Comparison of ENCODE assay signal across 8 mouse cellular contexts in genomic region chr6:108454979-108455836, GRCm38 (mm10).
DNase-seq lines count a peak whose midpoint lies in the region; ATAC-seq and TF ChIP-seq lines count a peak whose summit lies in the region.

No protein-coding gene starts in this region.

- TF ChIP-seq POLR2A in cerebellum, adult 2 months (IDR thresholded peaks at IDR 0.05; ENCODE audit: borderline replicate concordance, insufficient read depth, low read length) = no peak

- H3K9ac ChIP-seq in intestine, postnatal 0 days (ENCODE audit: low read depth, low read length) = no peak overlapping the region
- no peak overlapping the region for H3K9ac ChIP-seq in intestine, embryonic 15.5 days
- no peak overlapping the region for H3K9ac ChIP-seq in midbrain, embryonic 11.5 days (ENCODE audit: low read length)

- ATAC-seq in cerebellum, adult (ENCODE audit: insufficient number of reproducible peaks, low FRiP score, low TSS enrichment) = no peak
- ATAC-seq in intestine, postnatal 0 days = no peak
- no peak for ATAC-seq in intestine, embryonic 15.5 days
- peak; percentile 40 for ATAC-seq in activated CD4-positive, CD25-positive, alpha-beta regulatory T cell, adult 4 months
- peak; percentile 5; the same call in 1 of the 2 replicates for ATAC-seq in midbrain, embryonic 11.5 days (ENCODE audit: low FRiP score)

- TF ChIP-seq CTCF in cerebellum, adult 2 months (IDR thresholded peaks at IDR 0.05; ENCODE audit: borderline replicate concordance, insufficient read depth, low read depth, low read length) = no peak
- TF ChIP-seq CTCF in intestine, postnatal 0 days (IDR thresholded peaks at IDR 0.05; ENCODE audit: low read depth) = no peak

- whole genome bisulfite sequencing in cerebellum, adult 2 months = 93% methylated on average over 7 of the region's 7 CpGs
- WGBS in intestine, postnatal 0 days = 91% methylated on average over 7 of the region's 7 CpGs
- WGBS in intestine, embryonic 15.5 days = 86% methylated on average over 7 of the region's 7 CpGs
- 85% methylated on average over 7 of the region's 7 CpGs for whole genome bisulfite sequencing in midbrain, embryonic 11.5 days

- no peak overlapping the region for H3K4me2 ChIP-seq in intestine, postnatal 0 days (replicated peaks; ENCODE audit: low read depth)
- no peak overlapping the region for H3K4me2 ChIP-seq in intestine, embryonic 15.5 days (replicated peaks)
- H3K4me2 ChIP-seq in midbrain, embryonic 11.5 days = no peak overlapping the region

- no peaks in the 10 kb centered on the region for H3K27me3 ChIP-seq in cerebellum, adult 2 months (ENCODE audit: control insufficient read depth, insufficient read depth, low read length)
- H3K27me3 ChIP-seq in intestine, postnatal 0 days (replicated peaks; ENCODE audit: control insufficient read depth, insufficient read depth, low read length) = no peaks in the 10 kb centered on the region
- H3K27me3 ChIP-seq in intestine, embryonic 15.5 days (replicated peaks) = no peaks in the 10 kb centered on the region
- no peaks in the 10 kb centered on the region for H3K27me3 ChIP-seq in midbrain, embryonic 11.5 days (ENCODE audit: control insufficient read depth, insufficient read depth, low read length)

- peak in 1 of 2 experiments; percentile 44 for DNase-seq in cerebellum, adult 2 months
- peak; percentile 85 for DNase-seq in midbrain, embryonic 11.5 days (ENCODE audit: low spot score, missing footprints)
- no peak for DNase-seq in retina, postnatal 1 day
- DNase-seq in cerebellum, postnatal 10 days = no peak

- H3K27ac ChIP-seq in cerebellum, adult 2 months (ENCODE audit: insufficient read depth, low read length) = peak overlapping the region; percentile 99
- peak overlapping the region; percentile 1; the same call in 1 of the 2 replicates for H3K27ac ChIP-seq in intestine, postnatal 0 days (ENCODE audit: low read depth, low read length)
- H3K27ac ChIP-seq in intestine, embryonic 15.5 days = no peak overlapping the region
- H3K27ac ChIP-seq in midbrain, embryonic 11.5 days (ENCODE audit: low read depth, low read length) = no peak overlapping the region

- H3K36me3 ChIP-seq in intestine, postnatal 0 days (ENCODE audit: control insufficient read depth, insufficient read depth) = peaks cover 4% of the 10 kb centered on the region; the same call in 1 of the 2 replicates
- H3K36me3 ChIP-seq in intestine, embryonic 15.5 days = no peaks in the 10 kb centered on the region
- no peaks in the 10 kb centered on the region for H3K36me3 ChIP-seq in midbrain, embryonic 11.5 days (ENCODE audit: control insufficient read depth, insufficient read depth, low read length)

- no peaks in the 10 kb centered on the region for H3K9me3 ChIP-seq in intestine, postnatal 0 days (ENCODE audit: control insufficient read depth)
- no peaks in the 10 kb centered on the region for H3K9me3 ChIP-seq in intestine, embryonic 15.5 days
- no peaks in the 10 kb centered on the region for H3K9me3 ChIP-seq in midbrain, embryonic 11.5 days (ENCODE audit: control insufficient read depth, low read length)

- peaks cover 32% of the 10 kb centered on the region for H3K4me1 ChIP-seq in cerebellum, adult 2 months (ENCODE audit: control insufficient read depth, insufficient read depth, low read length)
- peaks cover 26% of the 10 kb centered on the region for H3K4me1 ChIP-seq in intestine, postnatal 0 days (replicated peaks; ENCODE audit: control insufficient read depth, insufficient read depth, low read length)
- peaks cover 32% of the 10 kb centered on the region for H3K4me1 ChIP-seq in intestine, embryonic 15.5 days (replicated peaks)
- H3K4me1 ChIP-seq in midbrain, embryonic 11.5 days (ENCODE audit: control insufficient read depth, insufficient read depth, low read length) = peaks cover 15% of the 10 kb centered on the region

- no peak overlapping the region for H3K4me3 ChIP-seq in cerebellum, adult 2 months (replicated peaks; ENCODE audit: insufficient read depth, low read depth, low read length)
- H3K4me3 ChIP-seq in intestine, postnatal 0 days (ENCODE audit: low read depth, low read length) = no peak overlapping the region
- H3K4me3 ChIP-seq in intestine, embryonic 15.5 days (replicated peaks) = no peak overlapping the region
- no peak overlapping the region for H3K4me3 ChIP-seq in midbrain, embryonic 11.5 days (ENCODE audit: low read depth, low read length)

Comparison
In these comparisons a context has a peak if more than half of its experiments do, and no peak if none do; other contexts are left out.
1. H3K27ac ChIP-seq: peak in cerebellum, adult 2 months (single experiment) and intestine, postnatal 0 days (single experiment); none in intestine, embryonic 15.5 days (single experiment) and midbrain, embryonic 11.5 days (single experiment).
2. ATAC-seq: peak in activated CD4-positive, CD25-positive, alpha-beta regulatory T cell, adult 4 months (single experiment) and midbrain, embryonic 11.5 days (single experiment); none in cerebellum, adult (single experiment), intestine, postnatal 0 days (single experiment) and intestine, embryonic 15.5 days (single experiment).